Mouse (Mus musculus) liver, embryonic 14.5 days (tissue): ENCODE measurements around the gene Ankrd23.

Experiments used
- CTCF ChIP-seq: IDR thresholded peaks from 2 replicates; pipeline ENCODE4 v1.5.1; 2016; ENCODE audit warnings: antibody characterized with exemption, low read depth, control low read depth
- EP300 ChIP-seq: IDR thresholded peaks from 2 replicates; pipeline ENCODE4 v1.6.1; 2016; ENCODE audit warnings: antibody characterized with exemption, low read depth

DNA sequence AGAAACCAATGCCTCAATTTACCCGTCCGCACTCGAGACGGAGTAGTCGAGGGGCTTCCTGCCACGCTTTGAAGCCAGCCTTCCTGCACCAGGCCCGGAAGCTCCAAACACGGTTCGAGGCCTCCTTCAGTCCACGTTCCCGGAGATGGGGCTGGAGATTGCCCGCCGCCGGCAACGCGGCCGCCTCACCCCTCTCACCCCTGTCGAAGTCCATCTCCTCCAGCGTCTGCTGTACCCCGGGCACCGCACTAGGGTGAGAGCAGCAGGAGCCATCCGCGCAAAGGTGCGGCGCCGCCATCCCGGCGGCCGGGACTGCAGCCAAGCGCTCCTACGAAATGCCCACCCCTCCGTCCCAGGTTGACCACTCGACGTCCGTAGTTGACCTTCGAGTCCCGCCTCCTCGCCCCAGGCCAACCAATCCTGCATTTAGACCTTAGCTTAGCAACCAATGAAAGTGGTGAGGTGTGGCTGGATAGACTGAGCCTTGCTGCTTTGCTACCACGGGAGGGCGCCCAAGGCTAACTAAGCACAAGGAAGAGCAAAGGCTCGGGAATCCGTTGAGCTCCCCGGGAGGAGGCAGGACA, 10.3 kb upstream of the Ankrd23 start, which contains the start of gene Ankrd39:
- TF ChIP-seq EP300 (no peak; the same call in 1 of the 2 replicates), CTCF (peak; percentile 100)
